Mouse (Mus musculus): ENCODE results near the gene Aar2. TPM values are rescaled to one million over a fixed set of nuclear protein-coding genes. Genes with fewer than 3 reads are reported as not detected.
"Not testable (repeated sequence)": the region's sequence is repeated elsewhere in the genome, so short reads cannot be mapped to it uniquely, and the experiment has no call there.

Aar2 gene
- 10 to 100 TPM; 18.0 to 19.5 TPM for total RNA-seq (2021)
- long read RNA-seq, experiment 1, transcript Aar2-201 (4 exons, 3,427 nt): major isoform, 22 of 37 reads
- long read RNA-seq, experiment 1, partial matches to known transcripts: 12 of 37 reads
- long read RNA-seq, experiment 1, other reads (novel, unspliced or antisense): 3 of 37 reads
- long read RNA-seq, experiment 2, transcript Aar2-201 (4 exons, 3,427 nt): major isoform, 33 of 37 reads
- long read RNA-seq, experiment 2, partial matches to known transcripts: 0 of 37 reads
- long read RNA-seq, experiment 2, other reads (novel, unspliced or antisense): 3 of 37 reads

- peak; percentile 77 for DNase-seq
These were observed at the start of gene Aar2 for GRCm38 (mm10) chr2:156547123-156547891. Gene Aar2 (plus strand): TSS chr2:156547584.

DNA sequence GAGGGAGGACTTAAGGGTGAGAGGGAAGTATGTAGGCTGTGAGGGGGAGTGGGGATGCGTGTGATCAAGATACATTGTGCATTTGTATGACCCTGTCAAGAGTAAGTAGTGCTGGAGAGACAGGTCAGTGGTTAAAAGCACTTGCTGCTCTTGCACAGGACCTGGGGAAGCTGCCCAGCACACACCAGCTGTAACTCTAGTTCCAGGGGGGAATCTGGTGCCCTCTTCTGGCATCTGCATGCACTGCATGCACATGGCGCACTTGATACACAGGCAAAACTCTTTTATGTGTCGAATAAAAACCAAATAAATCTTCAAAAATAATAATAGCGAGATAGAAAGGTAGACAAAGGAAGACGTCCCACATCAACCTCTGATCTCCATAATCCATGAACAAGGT, 49.5 kb upstream of the Aar2 start:
- DNase-seq: no peak

DNA sequence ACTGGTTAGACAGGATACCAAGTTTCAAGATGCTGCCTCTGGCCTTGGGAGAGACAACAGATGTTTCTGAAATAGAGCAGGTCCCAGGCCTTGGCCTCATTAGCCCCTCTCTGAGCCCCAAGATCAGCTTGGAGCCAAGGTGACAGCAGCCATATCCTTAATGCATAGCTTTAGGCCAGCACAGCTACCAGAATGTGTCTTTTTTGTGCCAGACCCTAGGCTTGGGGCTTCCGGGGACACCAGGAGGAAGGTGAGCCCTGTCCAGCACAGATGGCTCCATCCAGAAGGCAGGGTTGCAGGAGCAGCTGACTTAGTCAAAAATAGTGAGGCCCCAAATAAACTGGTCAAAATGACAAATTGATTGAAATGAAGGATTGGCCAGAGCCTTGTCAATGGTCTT, 46.4 kb upstream of the Aar2 start:
- no peak for DNase-seq

DNA sequence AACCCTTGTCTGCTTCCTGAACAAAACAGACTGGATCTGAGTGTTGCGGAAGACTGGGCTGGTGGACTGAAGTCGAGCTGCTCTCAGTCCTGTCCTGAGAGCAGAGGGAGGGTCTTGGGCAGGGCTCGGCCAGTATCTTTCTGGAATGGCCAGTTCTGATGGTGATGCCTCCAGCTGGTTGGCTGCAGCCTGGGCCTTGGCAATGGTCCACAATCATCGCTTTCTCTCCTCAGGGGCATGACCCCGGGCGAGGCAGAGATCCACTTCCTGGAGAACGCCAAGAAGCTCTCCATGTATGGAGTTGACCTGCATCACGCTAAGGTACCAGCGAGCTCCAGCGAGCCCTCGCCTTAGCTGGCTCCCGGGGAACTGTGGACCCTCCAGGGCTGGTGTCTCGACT, 41.9 kb upstream of the Aar2 start:
- no peak for DNase-seq

- DNase-seq: no peak
These were observed 35.4 kb upstream of the Aar2 start for GRCm38 (mm10) chr2:156512028-156512427.

DNA sequence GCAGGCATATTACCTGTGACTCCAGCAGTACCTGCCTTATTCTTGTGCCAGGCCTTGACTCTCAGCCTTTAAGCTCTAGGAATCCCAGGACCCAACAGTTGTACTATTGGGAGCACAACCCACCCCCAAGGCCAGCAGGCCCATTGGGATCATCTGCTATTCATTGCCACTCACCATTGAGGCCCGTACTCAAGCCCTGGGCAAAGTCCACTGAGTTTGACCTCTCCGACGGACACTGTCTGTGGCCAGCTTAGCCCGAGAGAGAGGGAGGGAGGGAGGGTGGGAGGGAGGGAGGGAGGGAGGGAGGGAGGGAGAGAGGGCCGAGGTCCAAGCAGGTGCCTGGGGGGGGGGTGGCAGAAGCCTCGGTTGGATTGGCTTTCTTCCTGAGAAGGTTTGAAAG, 34.8 kb upstream of the Aar2 start:
- DNase-seq: no peak

- no peak for DNase-seq
These were observed 32.3 kb upstream of the Aar2 start for GRCm38 (mm10) chr2:156515102-156515501.

DNA sequence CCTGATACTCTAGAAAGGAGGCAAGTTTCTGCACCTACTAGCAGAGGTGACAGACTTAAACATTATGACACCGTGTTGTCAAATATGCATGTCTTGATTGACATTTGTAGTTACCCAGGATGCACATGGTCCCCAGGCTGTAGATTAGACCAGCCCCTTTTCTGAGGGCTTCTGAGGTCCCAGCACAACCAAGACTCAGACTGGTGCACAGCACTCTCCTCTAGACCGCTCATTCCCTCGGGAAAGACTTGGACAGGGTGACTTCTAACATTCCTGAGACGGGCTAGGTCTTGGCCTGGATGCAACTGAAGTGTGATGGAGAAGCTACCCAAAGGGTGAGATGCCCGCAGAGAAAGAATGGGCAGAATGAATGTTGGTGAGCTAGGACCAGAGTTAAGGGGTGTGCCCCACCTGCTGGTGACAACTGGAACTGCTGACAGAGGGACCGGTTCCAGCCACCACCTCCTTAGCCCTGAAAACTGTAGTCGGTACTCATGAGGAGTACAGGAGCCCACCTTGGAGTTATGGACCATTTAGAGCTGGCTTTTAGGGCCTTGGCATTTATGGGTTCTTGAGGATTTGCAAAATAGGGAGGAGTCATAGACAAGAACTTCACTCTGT, 31.7 kb upstream of the Aar2 start:
- peak; percentile 36 for DNase-seq

DNA sequence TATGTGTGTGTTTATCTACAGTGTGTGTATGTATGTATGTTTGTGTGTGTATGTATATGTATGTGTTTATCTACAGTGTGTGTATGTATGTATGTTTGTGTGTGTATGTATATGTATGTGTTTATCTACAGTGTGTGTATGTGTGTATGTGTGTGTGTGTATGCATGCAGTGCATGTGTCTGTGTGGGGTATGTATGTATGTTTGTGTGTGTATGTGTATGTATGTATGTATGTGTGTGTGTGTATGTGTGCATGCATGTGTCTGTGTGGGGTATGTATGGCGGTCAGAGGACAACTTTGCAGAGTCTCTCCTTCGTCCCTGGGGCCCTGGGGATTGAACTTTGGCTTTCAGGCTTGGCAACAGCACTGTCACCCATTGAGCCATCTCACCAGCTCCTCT, 30.7 kb upstream of the Aar2 start:
- not testable (repeated sequence) for DNase-seq

- no peak for DNase-seq
These were observed 29.1 kb upstream of the Aar2 start for GRCm38 (mm10) chr2:156518306-156518705.

DNA sequence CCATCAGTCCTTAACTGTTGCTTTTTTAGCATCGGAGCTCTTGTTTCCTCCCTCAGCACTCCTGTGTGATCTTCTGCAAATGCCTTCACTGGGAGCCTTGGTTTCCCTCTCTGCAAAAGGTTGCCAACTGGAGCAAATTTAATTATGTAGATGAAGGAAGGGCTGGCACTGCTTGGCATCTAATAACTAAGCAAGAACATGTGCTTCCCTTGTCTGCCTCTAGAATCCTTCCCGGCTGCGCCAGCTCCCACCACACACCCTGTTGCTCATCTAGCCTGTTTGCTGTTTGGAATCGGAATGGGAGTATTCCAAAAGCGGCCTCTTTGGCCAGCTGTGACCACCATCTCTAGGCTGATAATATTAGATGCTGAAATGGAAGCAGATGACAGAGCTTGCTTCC, 27.8 kb upstream of the Aar2 start:
- DNase-seq: no peak

GRCm38 (mm10) chr2:156522994-156523393, 24.4 kb upstream of the Aar2 start:
- DNase-seq: no peak

DNA sequence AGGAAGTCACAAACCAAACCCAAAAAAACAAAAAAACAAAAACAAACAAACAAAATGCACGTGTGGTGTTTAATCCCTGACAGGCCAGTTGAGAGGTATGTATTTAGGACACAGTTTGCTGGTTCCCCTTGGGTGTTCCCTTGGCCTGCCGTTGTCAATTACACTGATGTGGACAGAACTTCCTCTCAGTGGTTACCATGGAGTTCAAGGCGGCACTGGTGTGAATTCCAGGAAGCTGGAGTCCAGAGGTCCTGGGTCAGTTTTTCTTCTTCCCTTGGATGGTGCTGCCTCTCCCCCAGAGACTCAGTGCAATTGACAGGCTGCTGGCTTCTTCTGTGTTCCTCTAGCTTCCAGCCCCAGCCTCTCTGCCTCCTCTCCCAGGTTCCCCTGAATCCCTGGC, 23.3 kb upstream of the Aar2 start:
- no peak for DNase-seq

- no peak for DNase-seq
These were observed 17.7 kb upstream of the Aar2 start for GRCm38 (mm10) chr2:156529726-156530125.

DNA sequence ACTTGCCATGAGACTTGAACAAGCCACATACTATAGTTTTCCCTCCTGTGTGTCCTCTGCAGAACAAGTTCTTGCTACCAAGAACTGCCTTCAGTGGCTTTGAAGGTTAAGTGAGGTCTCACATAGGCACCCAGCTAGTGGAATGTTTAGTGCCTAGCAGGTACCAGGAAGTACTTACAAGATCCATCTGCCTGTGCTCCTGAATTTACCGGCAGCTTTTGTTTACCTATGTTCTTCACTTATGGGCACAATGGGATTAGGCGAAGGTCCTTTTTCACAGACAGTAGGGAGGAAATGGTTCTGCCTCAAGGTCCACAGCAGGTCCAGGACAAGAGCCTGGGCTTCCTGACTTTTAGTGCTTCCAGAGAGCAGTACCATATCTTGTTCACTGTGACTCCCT, 14.2 kb upstream of the Aar2 start:
- DNase-seq: no peak

DNA sequence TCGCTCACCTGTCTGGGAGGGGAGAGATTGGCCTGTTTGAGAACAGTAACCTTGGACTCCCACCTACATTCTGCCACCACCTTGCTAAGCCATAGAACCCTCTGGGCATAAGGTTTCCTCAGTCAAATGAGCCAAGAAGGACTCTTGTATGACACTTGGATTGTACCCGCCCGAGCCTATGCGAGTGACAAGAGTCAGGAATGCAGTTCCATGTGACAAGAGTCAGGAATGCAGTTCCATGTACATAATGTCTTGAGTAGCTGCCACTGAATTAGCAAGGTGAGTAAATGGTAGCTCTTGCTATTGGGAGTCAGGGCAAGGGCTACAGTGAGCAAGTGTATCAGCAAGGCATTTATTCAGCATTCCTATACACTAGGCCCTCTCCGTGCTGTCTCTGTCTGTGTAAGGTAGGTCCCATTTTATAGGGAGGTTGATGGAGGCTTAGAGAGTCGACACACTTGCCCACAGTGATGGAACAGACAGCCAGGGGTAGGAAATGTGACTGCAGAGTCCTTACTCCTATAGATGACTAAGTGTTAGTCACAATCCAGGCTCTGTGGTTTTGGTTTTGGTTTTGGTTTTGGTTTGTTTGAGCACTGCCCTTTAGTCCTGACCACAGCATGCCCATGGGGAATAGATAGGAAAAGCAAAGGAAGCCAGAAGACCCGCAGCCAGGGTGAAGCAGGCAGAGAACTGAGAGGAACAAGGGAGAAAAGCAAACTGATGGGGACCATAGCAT, 8.4 kb upstream of the Aar2 start:
- no peak for DNase-seq

GRCm38 (mm10) chr2:156540991-156541390, 6.4 kb upstream of the Aar2 start:
- DNase-seq: no peak

GRCm38 (mm10) chr2:156542410-156542809, 5.0 kb upstream of the Aar2 start:
- no peak for DNase-seq

DNA sequence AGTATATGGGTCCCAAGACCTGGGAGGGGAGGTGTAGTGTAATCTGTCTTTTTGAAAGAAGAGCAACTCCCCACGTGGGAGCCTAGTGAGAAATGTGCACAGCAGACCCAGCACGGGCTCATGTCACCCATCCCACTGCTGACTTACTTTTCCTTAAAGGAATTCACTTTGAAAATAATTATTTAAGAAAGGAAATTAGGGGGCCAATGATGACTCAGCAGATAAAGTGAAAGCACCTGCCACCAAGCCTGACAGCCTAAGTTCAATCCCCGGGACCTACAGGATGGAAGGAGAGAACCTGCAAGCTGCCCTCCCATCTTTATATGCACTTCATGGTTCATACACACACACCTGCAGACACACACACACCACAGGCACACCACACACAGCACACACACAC, 3.6 kb upstream of the Aar2 start:
- no peak for DNase-seq

DNA sequence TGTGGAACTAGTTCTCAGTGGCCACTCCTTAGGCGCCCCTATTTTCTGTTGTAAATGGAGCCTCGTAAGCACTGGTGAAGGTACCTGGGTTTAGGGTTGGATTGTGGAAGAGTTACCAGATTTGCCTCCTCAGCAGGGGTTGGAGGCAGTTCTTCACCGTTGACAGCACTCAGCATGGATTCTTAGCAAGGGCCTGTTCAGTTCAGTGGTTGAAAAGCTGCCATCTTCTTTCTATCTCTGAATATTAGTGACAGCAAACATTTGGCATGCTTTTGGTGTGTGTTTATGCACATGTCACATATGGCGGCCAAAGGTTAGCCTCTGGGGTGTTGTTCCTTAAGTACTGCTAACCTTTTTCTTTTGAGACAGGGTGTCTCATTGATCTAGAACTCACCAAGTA, 5.0 kb downstream of the Aar2 start:
- no peak for DNase-seq

DNA sequence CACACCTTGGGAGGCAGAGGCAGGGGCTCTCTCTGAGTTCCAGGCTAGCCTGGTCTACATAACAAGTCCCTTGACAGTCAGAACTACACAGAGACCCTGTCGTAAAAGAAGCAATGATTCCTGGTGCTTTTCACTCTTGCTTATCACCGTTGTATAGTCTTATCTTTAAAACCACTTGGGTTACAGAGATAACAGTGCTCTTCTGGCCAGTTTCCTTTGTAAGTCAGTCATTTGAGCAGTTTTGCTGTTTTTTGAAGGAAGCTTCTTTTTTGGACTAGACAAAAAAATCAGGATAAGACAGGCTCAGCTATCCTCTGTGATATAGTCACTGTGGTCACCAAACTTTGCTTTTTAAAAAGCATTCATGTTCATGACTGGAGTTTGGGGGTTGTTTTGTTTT, 14.4 kb downstream of the Aar2 start:
- no peak for DNase-seq

DNA sequence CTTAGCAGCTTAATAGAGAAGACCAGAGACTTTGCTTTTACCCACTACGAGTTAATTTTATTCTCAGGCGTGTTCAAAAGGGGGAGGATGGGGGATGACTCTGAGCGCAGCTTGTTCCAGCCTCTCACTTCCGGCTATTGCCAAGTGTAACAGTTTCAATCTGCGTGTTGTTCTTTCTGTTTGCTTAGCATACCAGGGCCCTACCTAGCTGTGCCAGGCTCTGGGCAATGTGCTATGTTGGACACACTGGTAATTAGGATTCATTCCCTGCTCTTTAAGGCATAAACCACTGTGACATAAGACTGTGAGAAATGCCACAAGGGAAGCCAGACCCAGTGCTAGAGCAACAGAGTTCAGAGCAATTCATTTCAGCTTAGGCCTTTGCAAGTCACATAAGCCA, 16.2 kb downstream of the Aar2 start:
- no peak for DNase-seq

DNA sequence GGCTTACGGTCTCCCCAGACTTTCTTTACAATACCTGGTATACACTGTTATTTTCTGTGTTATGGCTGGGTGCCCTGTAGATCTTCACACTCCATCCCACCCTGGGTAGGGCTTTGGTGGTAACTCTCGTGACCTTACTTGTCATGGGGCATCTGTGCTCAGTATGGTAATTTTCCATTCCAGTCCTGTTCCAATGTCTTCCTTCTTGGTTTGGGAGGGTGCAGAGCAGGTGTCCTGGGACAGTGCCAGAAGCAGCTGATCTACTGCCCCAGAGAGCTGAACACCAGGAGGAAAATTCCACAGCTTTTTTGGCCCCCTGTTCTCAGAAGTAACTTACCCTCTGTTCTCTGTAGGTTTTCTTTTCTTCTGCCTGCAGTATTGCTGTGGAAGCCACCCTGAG, 19.1 kb downstream of the Aar2 start:
- no peak for DNase-seq

Measured in gastrocnemius, postnatal 25 days (tissue).